Mouse (Mus musculus) heart, postnatal 0 days (tissue): ENCODE measurements at regions not wholly inside any gene's neighbourhood (a gene's known extent, or its start where the extent isn't known, plus 50 kb on each side); places are given as distances from the start of the nearest gene placed in this dataset.

Experiments used
- ATAC-seq: fragments of 200-750 bp; cut with Nextera tagmentation; 2 replicates; pipeline ENCODE4 v1.8.0; 2017; ENCODE audit warnings: low read depth, moderate number of reproducible peaks, moderate library complexity; ENCODE audit not compliant: insufficient read depth
- DNase-seq: peaks from one replicate; pipeline ENCODE4 v3.0.0-alpha.2; 2016; ENCODE audit warnings: low spot score
- H3K27ac ChIP-seq: fragments of 300-500 bp; sonication (generic); 2 replicates; pipeline ENCODE4 v1.5.1; 2014; ENCODE audit warnings: low read depth, mild to moderate bottlenecking
- H3K27me3 ChIP-seq: fragments of 300-500 bp; sonication (generic); 2 replicates; pipeline ENCODE4 v1.6.1; 2014; ENCODE audit warnings: low read length, mixed read lengths; ENCODE audit not compliant: control insufficient read depth, insufficient read depth
- H3K36me3 ChIP-seq: fragments of 300-500 bp; sonication (generic); replicated peaks from 2 replicates; pipeline ENCODE4 v1.6.1; 2014; ENCODE audit warnings: low read length, mixed read lengths; ENCODE audit not compliant: control insufficient read depth, insufficient read depth
- H3K4me1 ChIP-seq: fragments of 300-500 bp; sonication (generic); 2 replicates; pipeline ENCODE4 v1.6.1; 2014; ENCODE audit warnings: antibody characterized with exemption; ENCODE audit not compliant: control insufficient read depth, insufficient read depth
- H3K4me2 ChIP-seq: fragments of 300-500 bp; sonication (generic); 2 replicates; pipeline ENCODE4 v1.6.1; 2014; ENCODE audit warnings: low read depth, mild to moderate bottlenecking, low read length, moderate library complexity
- H3K4me3 ChIP-seq: fragments of 300-500 bp; sonication (generic); 2 replicates; pipeline ENCODE4 v1.5.1; 2014; ENCODE audit warnings: low read depth, low read length
- H3K9ac ChIP-seq: fragments of 300-500 bp; sonication (generic); replicated peaks from 2 replicates; pipeline ENCODE4 v1.6.1; 2014; ENCODE audit warnings: low read depth, low read length, mixed read lengths
- H3K9me3 ChIP-seq: fragments of 300-500 bp; sonication (generic); replicated peaks from 2 replicates; pipeline ENCODE4 v1.6.1; 2016; ENCODE audit warnings: low read length; ENCODE audit not compliant: control insufficient read depth
- CTCF ChIP-seq: IDR thresholded peaks from 2 replicates; pipeline ENCODE4 v1.5.1; 2016; ENCODE audit warnings: antibody characterized with exemption, control low read depth, low read depth
- EP300 ChIP-seq: IDR thresholded peaks from 2 replicates; pipeline ENCODE4 v1.6.1; 2016; ENCODE audit warnings: antibody characterized with exemption, low read depth
- WGBS: fragments of 180-500 bp; shearing (Covaris S2); extraction: QIAGEN DNeasy Blood & Tissue Kit; methylation state at CpG from one replicate; pipeline ENCODE4 v1.1.7; 2014; 5-methylcytosine and 5-hydroxymethylcytosine counted together

DNA sequence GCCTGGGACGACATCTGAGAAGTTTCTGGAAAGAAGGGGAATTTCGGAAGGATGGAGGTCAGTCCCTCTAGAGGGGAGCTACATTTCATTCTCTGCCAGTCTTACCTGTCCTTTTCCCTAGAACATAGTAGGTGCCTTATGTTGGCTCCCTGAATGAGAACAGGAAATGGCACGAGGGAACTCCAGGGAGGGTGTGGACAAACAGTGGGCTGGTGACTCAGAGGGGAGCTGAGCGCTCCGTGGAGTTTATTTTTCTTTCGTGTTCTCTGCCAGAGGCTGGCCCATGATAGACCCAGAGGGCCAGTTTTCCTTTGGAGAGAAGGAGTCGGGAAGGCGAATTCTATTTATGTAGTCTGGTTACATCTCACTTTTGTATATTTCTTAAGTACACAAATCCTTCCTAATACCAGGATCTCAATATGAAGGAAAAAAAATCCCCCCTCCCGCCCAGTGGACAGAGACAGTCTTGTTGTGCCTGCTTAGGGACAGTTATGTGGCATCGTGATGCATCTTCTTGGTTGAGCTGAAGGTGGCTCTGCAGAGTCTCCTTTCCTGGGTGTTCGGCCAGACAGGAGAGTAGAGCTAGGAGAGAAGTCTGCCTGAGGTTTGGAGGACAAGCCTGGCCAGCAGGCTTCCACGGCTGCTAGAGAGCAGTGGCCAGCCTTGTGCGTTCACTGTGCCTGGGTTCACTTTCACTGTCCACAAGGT, 84.3 kb upstream of the Rbpj start:
- 44% methylated on average over 13 of the region's 13 CpGs for WGBS
- H3K4me3 ChIP-seq = no peak overlapping the region
- TF ChIP-seq EP300 (no peak), CTCF (peak; percentile 25; the same call in 1 of the 2 replicates)
- DNase-seq = peak; percentile 27
- no peaks in the 10 kb centered on the region for H3K9me3 ChIP-seq
- H3K36me3 ChIP-seq = no peaks in the 10 kb centered on the region
- H3K4me1 ChIP-seq = peaks cover 9% of the 10 kb centered on the region; the same call in 1 of the 2 replicates
- H3K9ac ChIP-seq = no peak overlapping the region
- peak; percentile 57 for ATAC-seq
- H3K27ac ChIP-seq = no peak overlapping the region
- H3K4me2 ChIP-seq = no peak overlapping the region
- H3K27me3 ChIP-seq = no peaks in the 10 kb centered on the region

DNA sequence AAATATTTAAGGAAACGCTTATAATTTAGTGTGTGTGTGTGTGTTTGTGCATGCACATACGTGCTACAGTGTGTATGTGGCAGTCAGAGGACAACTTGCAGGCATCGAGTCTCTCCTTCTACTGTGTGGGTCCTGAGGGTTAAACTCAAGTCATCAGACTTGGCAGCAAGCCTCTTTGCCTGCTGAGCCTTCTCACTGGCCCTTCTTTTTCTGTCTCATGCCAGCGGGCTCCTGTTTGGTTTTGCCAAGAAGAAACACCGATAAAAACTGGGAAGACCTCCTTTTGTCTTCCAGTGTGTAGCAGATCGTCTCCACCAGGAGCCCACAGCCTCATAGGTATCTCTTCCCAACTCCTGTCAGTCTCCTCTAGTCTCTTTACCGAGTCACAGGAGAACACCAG, 81.9 kb upstream of the Rbpj start:
- ATAC-seq (no peak), DNase-seq (no peak)
- Histone ChIP-seq H3K9ac (no peak overlapping the region), H3K27ac (no peak overlapping the region), H3K4me2 (no peak overlapping the region), H3K4me1 (peaks cover 9% of the 10 kb centered on the region; the same call in 1 of the 2 replicates), H3K9me3 (no peaks in the 10 kb centered on the region), H3K36me3 (no peaks in the 10 kb centered on the region), H3K27me3 (no peaks in the 10 kb centered on the region), H3K4me3 (no peak overlapping the region)
- TF ChIP-seq EP300 (no peak), CTCF (no peak)
- 72% methylated on average over 7 of the region's 7 CpGs for WGBS

DNA sequence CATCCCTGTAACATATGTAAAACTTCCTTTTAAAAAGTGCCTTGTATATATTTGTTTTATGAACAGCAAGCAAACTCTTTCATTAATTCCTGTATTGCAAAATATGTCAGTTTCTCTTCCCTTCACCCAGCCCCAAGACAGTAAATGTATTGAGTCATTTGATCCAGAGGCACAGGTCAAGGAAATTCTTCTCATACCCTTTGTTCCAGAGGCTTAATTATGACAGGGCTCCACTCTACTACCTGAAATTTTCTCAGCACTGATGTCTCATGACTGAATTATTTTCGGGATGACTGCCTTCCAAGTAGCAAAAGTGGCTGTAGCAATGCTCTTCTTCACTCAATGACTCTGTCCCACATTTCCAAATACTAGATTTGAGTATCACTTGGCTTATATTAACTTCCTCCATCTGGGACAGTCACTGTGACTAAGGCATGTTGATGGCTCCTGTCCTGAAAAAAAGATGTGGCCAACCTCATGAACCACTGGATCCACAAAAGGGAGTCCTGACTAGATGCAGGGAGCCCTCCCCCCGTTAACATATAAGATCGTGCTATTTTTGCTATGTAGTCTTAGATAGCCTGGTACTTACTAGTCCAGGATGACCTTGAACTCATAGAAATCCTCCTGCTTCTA, 80.3 kb upstream of the Rbpj start:
- DNase-seq (no peak), ATAC-seq (no peak)
- Histone ChIP-seq H3K36me3 (no peaks in the 10 kb centered on the region), H3K27me3 (no peaks in the 10 kb centered on the region), H3K9me3 (no peaks in the 10 kb centered on the region), H3K27ac (no peak overlapping the region), H3K9ac (no peak overlapping the region), H3K4me2 (no peak overlapping the region), H3K4me1 (peaks cover 3% of the 10 kb centered on the region; the same call in 1 of the 2 replicates), H3K4me3 (no peak overlapping the region)
- WGBS = 66% methylated on average over 3 of the region's 3 CpGs
- TF ChIP-seq CTCF (no peak), EP300 (no peak)

DNA sequence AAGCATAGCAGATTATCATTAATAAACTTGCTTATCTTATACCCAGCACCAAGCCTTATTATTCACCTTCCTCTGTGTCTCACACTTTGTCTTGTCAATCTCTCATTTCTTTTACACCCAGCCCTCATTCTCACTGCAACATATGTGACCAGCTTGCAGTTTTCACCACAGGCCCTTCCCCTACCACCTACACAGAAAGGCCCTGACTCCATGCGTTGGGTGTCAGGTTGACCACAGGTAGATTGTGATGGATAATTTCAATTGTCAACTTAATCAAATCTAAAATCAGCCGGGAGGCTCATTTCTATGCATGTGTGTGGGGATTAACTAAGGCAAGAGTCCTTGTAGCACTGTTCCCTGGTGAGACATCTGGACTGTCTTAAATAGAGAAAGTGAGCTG, 72.4 kb upstream of the Rbpj start:
- H3K36me3 ChIP-seq = no peaks in the 10 kb centered on the region
- ATAC-seq = no peak
- no peak overlapping the region for H3K4me2 ChIP-seq
- no peaks in the 10 kb centered on the region for H3K9me3 ChIP-seq
- H3K4me1 ChIP-seq = no peaks in the 10 kb centered on the region
- 89% methylated on average over 2 of the region's 2 CpGs for WGBS
- no peak overlapping the region for H3K27ac ChIP-seq
- no peak for DNase-seq
- no peaks in the 10 kb centered on the region for H3K27me3 ChIP-seq
- no peak for TF ChIP-seq CTCF
- TF ChIP-seq EP300 = no peak
- no peak overlapping the region for H3K9ac ChIP-seq
- no peak overlapping the region for H3K4me3 ChIP-seq

DNA sequence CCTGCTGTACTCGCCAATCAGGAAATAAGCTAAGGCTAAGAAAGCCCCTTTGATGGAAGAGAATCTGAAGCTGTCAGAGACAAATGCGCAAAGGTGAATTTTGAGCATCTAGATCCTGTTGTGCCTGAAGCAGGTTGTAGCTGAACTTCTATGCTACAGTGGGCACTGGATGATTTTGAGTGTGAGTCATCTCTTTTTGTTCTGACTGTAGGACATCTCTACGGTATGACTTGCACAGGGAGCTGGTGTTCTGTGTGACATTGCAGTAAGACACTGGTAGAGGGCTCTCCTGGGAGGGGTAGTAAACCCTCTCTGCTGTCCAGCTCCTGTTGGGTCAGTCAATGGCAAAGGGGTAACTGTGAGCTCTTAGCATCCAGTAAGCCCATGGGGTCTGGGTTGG, 71.4 kb upstream of the Rbpj start:
- DNase-seq = no peak
- no peak for ATAC-seq
- 85% methylated on average over 3 of the region's 3 CpGs for WGBS
- H3K9me3 ChIP-seq = no peaks in the 10 kb centered on the region
- TF ChIP-seq CTCF (no peak), EP300 (no peak)
- H3K27me3 ChIP-seq = no peaks in the 10 kb centered on the region
- no peaks in the 10 kb centered on the region for H3K4me1 ChIP-seq
- H3K27ac ChIP-seq = no peak overlapping the region
- no peak overlapping the region for H3K4me2 ChIP-seq
- H3K9ac ChIP-seq = no peak overlapping the region
- no peak overlapping the region for H3K4me3 ChIP-seq
- no peaks in the 10 kb centered on the region for H3K36me3 ChIP-seq
